Mouse (Mus musculus): ENCODE measurements around the gene H2al2a. TPM values are rescaled to one million over a fixed set of nuclear protein-coding genes. Genes with fewer than 3 reads are reported as not detected.

H2al2a gene
- polyA plus RNA-seq, 1 experiment: not detected

GRCm38 (mm10) chr2:18038895-18039371, 42.2 kb upstream of the H2al2a start:
- Histone ChIP-seq H3K4me1 (ENCODE audit: control insufficient read depth, insufficient read depth, low read length) (peaks cover 3% of the 10 kb centered on the region; the same call in 1 of the 2 replicates), H3K4me3 (replicated peaks; ENCODE audit: insufficient read depth, low read depth, low read length) (no peak overlapping the region), H3K27me3 (ENCODE audit: control insufficient read depth, insufficient read depth, low read length) (no peaks in the 10 kb centered on the region), H3K27ac (ENCODE audit: insufficient read depth, low read length) (no peak overlapping the region)
- WGBS: 86% methylated on average over 10 of the region's 10 CpGs
- DNase-seq: no peak
- TF ChIP-seq POLR2A (IDR thresholded peaks at IDR 0.05; ENCODE audit: borderline replicate concordance, insufficient read depth, low read length) (no peak), CTCF (IDR thresholded peaks at IDR 0.05; ENCODE audit: borderline replicate concordance, insufficient read depth, low read depth, low read length) (no peak)

- Histone ChIP-seq H3K4me1 (ENCODE audit: control insufficient read depth, insufficient read depth, low read length) (peaks cover 3% of the 10 kb centered on the region; the same call in 1 of the 2 replicates), H3K4me3 (replicated peaks; ENCODE audit: insufficient read depth, low read depth, low read length) (no peak overlapping the region), H3K27ac (ENCODE audit: insufficient read depth, low read length) (no peak overlapping the region), H3K27me3 (ENCODE audit: control insufficient read depth, insufficient read depth, low read length) (no peaks in the 10 kb centered on the region)
- no peak for DNase-seq
- no peak for TF ChIP-seq CTCF (IDR thresholded peaks at IDR 0.05; ENCODE audit: borderline replicate concordance, insufficient read depth, low read depth, low read length)
- no peak for TF ChIP-seq POLR2A (IDR thresholded peaks at IDR 0.05; ENCODE audit: borderline replicate concordance, insufficient read depth, low read length)
- WGBS: 62% methylated on average over 3 of the region's 3 CpGs
Measured at GRCm38 (mm10) chr2:18038141-18038752, 41.5 kb upstream of the H2al2a start.

GRCm38 (mm10) chr2:18037491-18037890, 40.7 kb upstream of the H2al2a start, which contains the start of gene A930004D18Rik:
A930004D18Rik (minus strand) TSS chr2:18037737.
- WGBS: 92% methylated on average over 2 of the region's 2 CpGs
- Histone ChIP-seq H3K27ac (ENCODE audit: insufficient read depth, low read length) (no peak within 1 kb of the TSS), H3K27me3 (ENCODE audit: control insufficient read depth, insufficient read depth, low read length) (no peaks in the 10 kb centered on the region), H3K4me3 (replicated peaks; ENCODE audit: insufficient read depth, low read depth, low read length) (no peak within 1 kb of the TSS), H3K4me1 (ENCODE audit: control insufficient read depth, insufficient read depth, low read length) (peaks cover 3% of the 10 kb centered on the region; the same call in 1 of the 2 replicates)
- DNase-seq: no peak
- TF ChIP-seq CTCF (IDR thresholded peaks at IDR 0.05; ENCODE audit: borderline replicate concordance, insufficient read depth, low read depth, low read length) (no peak), POLR2A (IDR thresholded peaks at IDR 0.05; ENCODE audit: borderline replicate concordance, insufficient read depth, low read length) (no peak)

DNA sequence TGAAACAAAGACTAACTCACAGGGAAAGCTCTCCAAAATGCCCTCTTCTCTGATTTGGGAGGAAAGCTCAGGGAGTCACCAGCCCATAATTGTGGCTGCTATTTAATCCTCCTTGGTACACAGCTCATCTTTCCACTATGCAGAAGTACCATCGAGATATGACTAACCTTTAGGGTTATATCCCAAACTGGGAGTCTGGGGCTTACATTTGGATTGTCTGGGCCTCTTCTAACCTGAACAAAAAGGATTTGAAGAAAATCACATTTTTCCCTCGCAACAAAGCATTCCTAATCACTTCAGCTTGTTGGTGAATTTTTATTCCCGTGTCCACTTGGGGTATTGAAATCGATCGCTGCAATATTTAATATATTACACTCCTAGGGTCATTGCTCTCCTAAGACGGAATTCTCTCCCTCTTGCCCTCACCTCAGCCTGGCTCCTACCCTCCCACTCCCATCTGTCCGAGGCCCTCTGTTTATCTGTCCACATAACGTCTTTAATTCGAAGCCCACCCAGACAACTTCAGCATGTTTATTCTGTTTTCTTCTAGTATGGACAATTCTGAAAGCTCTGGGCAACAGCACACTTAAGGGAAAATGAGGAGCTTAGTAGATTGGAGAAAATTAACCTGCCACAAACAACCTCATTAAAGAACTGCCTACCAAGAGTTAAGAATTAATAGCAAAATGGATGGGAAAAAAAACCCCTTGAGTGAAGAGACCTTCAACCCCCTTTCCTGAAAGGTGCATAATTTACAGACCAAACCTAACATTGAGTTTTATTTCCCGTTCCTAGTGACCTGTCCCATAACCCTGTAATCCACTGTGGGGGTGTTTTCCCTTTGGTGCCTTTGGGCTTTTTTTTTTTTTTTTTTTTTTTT, 37.9 kb upstream of the H2al2a start:
- no peaks in the 10 kb centered on the region for H3K4me1 ChIP-seq (ENCODE audit: control insufficient read depth, insufficient read depth, low read length)
- no peaks in the 10 kb centered on the region for H3K27me3 ChIP-seq (ENCODE audit: control insufficient read depth, insufficient read depth, low read length)
- 93% methylated on average over 10 of the region's 10 CpGs for WGBS
- no peak for TF ChIP-seq CTCF (IDR thresholded peaks at IDR 0.05; ENCODE audit: borderline replicate concordance, insufficient read depth, low read depth, low read length)
- no peak for TF ChIP-seq POLR2A (IDR thresholded peaks at IDR 0.05; ENCODE audit: borderline replicate concordance, insufficient read depth, low read length)
- DNase-seq: no peak
- H3K27ac ChIP-seq (ENCODE audit: insufficient read depth, low read length): no peak overlapping the region; the same call in 1 of the 2 replicates
- no peak overlapping the region for H3K4me3 ChIP-seq (replicated peaks; ENCODE audit: insufficient read depth, low read depth, low read length)

DNA sequence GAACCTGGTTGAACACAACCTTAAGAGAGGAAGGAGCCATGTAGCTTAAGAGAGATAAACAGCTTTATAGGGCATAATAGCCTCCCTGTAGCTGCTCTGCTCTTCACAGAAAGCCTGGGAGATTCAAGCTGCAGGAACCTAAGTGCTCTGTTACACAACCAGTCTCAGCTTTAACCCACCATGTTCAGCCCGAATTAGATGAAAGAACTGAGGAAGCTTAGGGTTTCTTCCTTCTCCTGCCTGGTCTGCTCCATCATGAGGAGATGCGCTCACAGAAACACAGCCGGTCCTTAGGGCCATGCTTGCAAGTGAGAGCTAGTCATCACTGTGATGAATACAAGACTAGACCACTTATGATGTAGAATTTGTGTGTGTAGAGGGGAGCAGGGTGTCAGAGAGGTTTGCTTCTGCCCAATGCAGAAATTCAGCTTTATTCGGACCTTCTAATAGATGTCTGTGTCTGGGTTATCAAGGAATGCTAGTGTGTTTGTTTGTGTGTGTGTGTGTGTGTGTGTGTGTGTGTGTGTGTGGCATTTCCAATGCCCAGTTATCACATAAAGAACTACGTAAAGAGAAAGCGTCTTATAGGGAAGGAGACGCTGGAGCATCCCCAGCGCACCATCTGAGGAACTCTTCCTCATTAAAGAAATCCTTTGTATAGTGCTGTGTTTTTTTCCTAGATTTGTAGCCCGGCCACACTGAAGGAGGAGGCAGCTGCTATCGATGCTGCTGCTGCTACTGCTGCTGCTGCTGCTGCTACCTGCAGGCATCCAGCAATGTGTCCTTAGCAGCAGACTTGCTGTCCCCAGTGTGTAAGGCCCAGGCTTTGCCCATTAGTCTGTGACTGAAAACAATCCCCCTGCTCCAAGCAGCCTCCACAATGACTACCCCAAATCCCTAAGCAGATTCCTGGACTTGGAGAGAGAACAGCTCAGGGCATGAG, 36.7 kb upstream of the H2al2a start:
- no peaks in the 10 kb centered on the region for H3K27me3 ChIP-seq (ENCODE audit: control insufficient read depth, insufficient read depth, low read length)
- H3K4me3 ChIP-seq (replicated peaks; ENCODE audit: insufficient read depth, low read depth, low read length): no peak overlapping the region
- DNase-seq: no peak
- TF ChIP-seq POLR2A (IDR thresholded peaks at IDR 0.05; ENCODE audit: borderline replicate concordance, insufficient read depth, low read length) (no peak), CTCF (IDR thresholded peaks at IDR 0.05; ENCODE audit: borderline replicate concordance, insufficient read depth, low read depth, low read length) (no peak)
- H3K27ac ChIP-seq (ENCODE audit: insufficient read depth, low read length): no peak overlapping the region
- H3K4me1 ChIP-seq (ENCODE audit: control insufficient read depth, insufficient read depth, low read length): no peaks in the 10 kb centered on the region
- WGBS: 95% methylated on average over 10 of the region's 10 CpGs

DNA sequence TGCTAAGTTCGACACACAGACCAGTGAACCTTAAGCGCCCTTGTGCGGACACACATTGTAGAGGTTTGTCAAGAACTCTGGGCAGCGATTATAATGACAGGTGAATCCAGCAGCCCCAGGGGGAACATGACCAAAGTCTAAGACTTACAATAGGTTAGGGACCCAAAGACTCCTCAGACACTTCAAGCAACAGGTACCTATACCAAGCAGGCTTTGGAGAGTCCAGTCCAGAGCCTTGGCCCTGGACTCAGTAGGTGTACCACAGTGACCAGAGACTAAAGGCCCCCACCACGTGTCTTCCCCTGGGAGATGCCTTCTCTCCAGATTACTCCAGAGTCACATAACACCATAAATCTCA, 35.8 kb upstream of the H2al2a start:
- TF ChIP-seq POLR2A (IDR thresholded peaks at IDR 0.05; ENCODE audit: borderline replicate concordance, insufficient read depth, low read length) (no peak), CTCF (IDR thresholded peaks at IDR 0.05; ENCODE audit: borderline replicate concordance, insufficient read depth, low read depth, low read length) (no peak)
- H3K4me3 ChIP-seq (replicated peaks; ENCODE audit: insufficient read depth, low read depth, low read length): no peak overlapping the region
- WGBS: 93% methylated on average over 5 of the region's 5 CpGs
- no peak overlapping the region for H3K27ac ChIP-seq (ENCODE audit: insufficient read depth, low read length)
- H3K4me1 ChIP-seq (ENCODE audit: control insufficient read depth, insufficient read depth, low read length): no peaks in the 10 kb centered on the region
- DNase-seq: no peak
- no peaks in the 10 kb centered on the region for H3K27me3 ChIP-seq (ENCODE audit: control insufficient read depth, insufficient read depth, low read length)
